Mouse (Mus musculus) intestine, postnatal 0 days (tissue): ENCODE data around the gene Hnrnph3. TPM values are rescaled to one million over a fixed set of nuclear protein-coding genes. Genes with fewer than 3 reads are reported as not detected.
"Not testable (repeated sequence)": the region's sequence is repeated elsewhere in the genome, so short reads cannot be mapped to it uniquely, and the experiment has no call there.

Experiments
- ATAC-seq: fragments of 200-750 bp; cut with Nextera tagmentation; 2 replicates; pipeline ENCODE4 v1.8.0; 2017; ENCODE audit warnings: mild to moderate bottlenecking, moderate TSS enrichment, moderate library complexity
- H3K27ac ChIP-seq: fragments of 300-500 bp; sonication (generic); 2 replicates; pipeline ENCODE4 v1.5.1; 2014; ENCODE audit warnings: mild to moderate bottlenecking, low read depth, low read length, moderate library complexity
- H3K27me3 ChIP-seq: fragments of 300-500 bp; sonication (generic); replicated peaks from 2 replicates; pipeline ENCODE4 v1.6.1; 2014; ENCODE audit warnings: low read length, mixed read lengths; ENCODE audit not compliant: control insufficient read depth, insufficient read depth
- H3K36me3 ChIP-seq: fragments of 300-500 bp; sonication (generic); 2 replicates; pipeline ENCODE4 v1.6.1; 2014; ENCODE audit warnings: mild to moderate bottlenecking, moderate library complexity; ENCODE audit not compliant: control insufficient read depth, insufficient read depth
- H3K4me1 ChIP-seq: fragments of 300-500 bp; sonication (generic); replicated peaks from 2 replicates; pipeline ENCODE4 v1.6.1; 2014; ENCODE audit warnings: antibody characterized with exemption, low read length, mixed read lengths; ENCODE audit not compliant: control insufficient read depth, insufficient read depth
- H3K4me2 ChIP-seq: fragments of 300-500 bp; sonication (generic); replicated peaks from 2 replicates; pipeline ENCODE4 v1.6.1; 2014; ENCODE audit warnings: low read depth, mild to moderate bottlenecking, moderate library complexity
- H3K4me3 ChIP-seq: fragments of 300-500 bp; sonication (generic); 2 replicates; pipeline ENCODE4 v1.5.1; 2014; ENCODE audit warnings: low read depth, low read length
- H3K9ac ChIP-seq: fragments of 300-500 bp; sonication (generic); 2 replicates; pipeline ENCODE4 v1.6.1; 2014; ENCODE audit warnings: mild to moderate bottlenecking, low read depth, low read length
- H3K9me3 ChIP-seq: fragments of 300-500 bp; sonication (generic); 2 replicates; pipeline ENCODE4 v1.6.1; 2016; ENCODE audit warnings: mixed run types; ENCODE audit not compliant: control insufficient read depth
- CTCF ChIP-seq: sonication (generic); IDR thresholded peaks from 2 replicates; pipeline ENCODE4 v1.5.1; 2016; ENCODE audit warnings: low read depth, mild to moderate bottlenecking, control low read depth, antibody characterized with exemption, moderate library complexity
- WGBS: fragments of 180-500 bp; shearing (Covaris S2); extraction: QIAGEN DNeasy Blood & Tissue Kit; methylation state at CpG from one replicate; pipeline ENCODE4 v1.1.7; 2014; 5-methylcytosine and 5-hydroxymethylcytosine counted together
- polyA plus RNA-seq: library from polyadenylated mRNA; unstranded; fragments of >200 nt; fragmentation: Nextera tagmentation; extraction: Ambion mirVana; gene quantifications from 2 replicates; pipeline ENCODE4 v1.2.1, GENCODE M21; 2015

Hnrnph3 gene
- polyA plus RNA-seq, 1 experiment from 2014 or later: 21.2 TPM

DNA sequence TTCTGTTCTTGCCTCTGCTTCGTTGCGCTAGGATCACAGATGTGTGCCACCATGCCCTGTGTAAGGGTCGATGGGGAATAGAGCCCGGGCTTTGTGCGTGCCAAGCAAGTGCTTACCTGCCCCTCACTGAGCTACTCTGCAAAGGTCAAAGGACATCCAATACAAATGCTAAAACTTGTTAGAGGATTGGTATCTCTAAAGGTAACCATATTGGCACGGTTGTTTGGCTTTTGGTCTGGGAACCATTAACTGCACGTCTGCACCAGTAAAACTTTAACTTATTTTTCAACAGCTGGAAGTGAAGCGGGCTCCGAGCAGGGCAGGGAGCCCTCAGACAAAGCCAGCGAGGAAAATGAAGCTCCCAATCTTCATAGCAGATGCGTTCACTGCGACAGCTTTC is 37.2 kb upstream of the Hnrnph3 start:
- H3K27ac ChIP-seq: no peak overlapping the region
- 42% methylated on average over 12 of the region's 12 CpGs for WGBS

DNA sequence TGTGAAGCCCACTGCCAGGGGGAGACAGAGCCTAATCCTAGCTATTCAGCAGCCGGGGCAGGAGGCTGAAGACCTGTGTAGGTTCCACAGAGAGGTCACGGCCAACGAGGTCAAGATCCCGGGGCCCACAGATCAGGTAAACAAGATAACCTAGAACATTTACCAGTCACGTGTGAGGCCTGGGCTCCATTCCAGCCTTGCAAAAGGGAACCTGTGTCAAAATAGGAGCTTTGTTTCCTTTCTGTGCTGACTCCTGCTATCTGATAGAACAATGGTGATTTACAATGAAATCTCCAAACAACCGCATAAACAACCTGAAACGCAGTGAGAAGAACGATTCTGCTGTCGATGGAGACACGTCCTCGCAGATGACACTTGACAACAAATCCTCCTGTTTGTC is 36.4 kb upstream of the Hnrnph3 start:
- 32% methylated on average over 11 of the region's 11 CpGs for WGBS
- Histone ChIP-seq H3K27ac (peak overlapping the region; percentile 42; the same call in 1 of the 2 replicates), H3K4me1 (no peaks in the 10 kb centered on the region), H3K4me2 (no peak overlapping the region), H3K9me3 (no peaks in the 10 kb centered on the region), H3K36me3 (no peaks in the 10 kb centered on the region), H3K27me3 (no peaks in the 10 kb centered on the region), H3K9ac (no peak overlapping the region), H3K4me3 (no peak overlapping the region)
- no peak; the same call in 1 of the 2 replicates for ATAC-seq
- TF ChIP-seq CTCF: no peak

More for the DNA sequence above, 37.2 kb upstream of the Hnrnph3 start:
- Histone ChIP-seq H3K4me3 (no peak overlapping the region), H3K36me3 (no peaks in the 10 kb centered on the region), H3K4me1 (no peaks in the 10 kb centered on the region), H3K4me2 (0 out of 2 replicates have a peak overlapping the region, but pooled peaks have one; percentile 21), H3K9me3 (no peaks in the 10 kb centered on the region), H3K27me3 (no peaks in the 10 kb centered on the region), H3K9ac (no peak overlapping the region)
- no peak for TF ChIP-seq CTCF
- ATAC-seq: no peak

DNA sequence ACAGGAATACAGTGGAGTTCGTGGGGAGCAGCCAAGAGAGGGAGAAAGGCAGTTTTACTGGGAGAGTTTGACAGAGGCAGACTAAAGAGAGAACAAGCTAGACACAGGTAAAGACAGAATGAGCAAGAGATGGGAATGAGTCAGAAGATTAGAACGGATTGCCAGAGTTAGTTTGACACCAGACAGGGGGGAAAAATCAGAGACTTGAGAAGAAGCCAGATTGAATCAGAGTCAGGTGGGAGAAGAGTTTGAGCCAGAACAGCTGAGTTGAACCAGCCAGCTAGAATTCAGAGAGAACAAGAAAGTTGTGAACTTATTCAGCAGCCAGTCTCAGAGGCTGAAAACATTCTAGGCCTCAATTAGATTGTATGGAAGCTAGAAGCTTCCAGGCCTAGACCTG is 35.8 kb upstream of the Hnrnph3 start, which contains the start of gene Pbld1:
Gene Pbld1 (plus strand): TSS at position 301 of the 400 bp plus-strand sequence.
- Histone ChIP-seq H3K9ac (no peak within 1 kb of the TSS), H3K9me3 (no peaks in the 10 kb centered on the region), H3K4me1 (no peaks in the 10 kb centered on the region), H3K27ac (peak within 1 kb of the TSS; percentile 42; the same call in 1 of the 2 replicates), H3K4me3 (no peak within 1 kb of the TSS), H3K4me2 (no peak within 1 kb of the TSS), H3K36me3 (no peaks in the 10 kb centered on the region), H3K27me3 (no peaks in the 10 kb centered on the region)
- WGBS: 78% methylated on average over 2 of the region's 2 CpGs
- no peak for TF ChIP-seq CTCF
- ATAC-seq: no peak

DNA sequence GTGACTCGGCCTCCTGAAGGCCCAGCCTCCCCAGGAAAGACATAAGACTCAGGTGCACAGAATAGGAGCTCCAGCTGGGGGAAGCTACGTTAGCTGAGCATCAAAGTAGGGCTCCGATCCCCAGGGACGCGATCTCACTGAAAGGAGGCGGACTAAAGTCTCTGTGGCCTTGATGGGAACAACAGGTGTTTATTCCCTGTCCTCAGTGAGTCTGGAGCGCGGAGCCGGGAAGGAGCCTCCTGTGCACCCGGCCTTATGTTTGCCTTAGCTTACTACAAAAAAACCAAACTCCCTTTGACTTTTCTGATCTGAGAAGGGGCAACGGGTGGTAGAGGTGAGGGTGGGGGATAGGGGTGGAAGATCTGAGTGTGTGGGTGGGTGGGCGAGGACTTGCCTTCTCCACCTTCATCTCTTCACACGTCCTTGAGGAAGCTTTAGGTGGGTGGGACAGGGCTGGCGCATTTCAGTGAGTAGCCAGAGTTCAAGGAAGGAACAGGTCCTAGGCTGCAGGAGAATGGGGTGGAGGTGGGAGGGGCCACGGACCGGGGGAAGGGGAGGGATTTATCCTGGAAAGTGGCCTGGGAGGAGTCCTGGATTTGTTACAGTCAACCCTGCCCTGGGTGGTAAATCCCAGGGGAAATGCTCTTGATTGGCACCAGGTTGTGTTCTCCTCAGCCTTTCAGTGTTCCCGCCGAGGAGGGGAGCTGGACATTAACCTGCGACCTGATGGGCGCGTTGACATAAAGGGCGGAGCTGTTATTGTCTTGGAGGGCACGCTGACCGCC is 33.1 kb upstream of the Hnrnph3 start:
- 30% methylated on average over 24 of the region's 24 CpGs for WGBS
- Histone ChIP-seq H3K4me1 (no peaks in the 10 kb centered on the region), H3K4me3 (no peak overlapping the region), H3K9ac (no peak overlapping the region), H3K27ac (no peak overlapping the region), H3K4me2 (peak overlapping the region; percentile 25), H3K36me3 (no peaks in the 10 kb centered on the region), H3K9me3 (no peaks in the 10 kb centered on the region), H3K27me3 (no peaks in the 10 kb centered on the region)
- TF ChIP-seq CTCF: no peak
- peak; percentile 75 for ATAC-seq

DNA sequence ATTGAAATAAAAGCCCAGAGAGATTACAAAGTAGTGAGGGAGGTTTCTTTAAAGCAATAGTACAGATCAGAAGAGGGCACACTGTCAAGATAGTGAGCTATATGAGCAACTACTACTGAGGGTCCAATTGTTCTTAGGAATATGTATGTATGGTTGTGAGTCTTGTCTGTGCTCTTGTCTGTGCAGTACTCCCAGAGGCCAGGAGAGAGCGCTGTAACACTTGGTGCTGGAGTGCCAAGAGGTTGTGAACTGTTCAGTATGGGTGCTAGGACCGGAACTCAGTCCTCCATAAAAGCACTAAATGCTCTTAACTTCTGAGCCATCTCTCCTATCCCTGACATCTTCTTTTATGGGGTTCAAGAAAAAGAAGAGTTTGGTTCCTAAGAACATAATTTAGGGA is 30.6 kb upstream of the Hnrnph3 start:
- no peaks in the 10 kb centered on the region for H3K4me1 ChIP-seq
- H3K27ac ChIP-seq: no peak overlapping the region
- H3K9ac ChIP-seq: no peak overlapping the region
- no peak overlapping the region for H3K4me2 ChIP-seq
- WGBS: 76% methylated on average over 2 of the region's 2 CpGs
- H3K9me3 ChIP-seq: no peaks in the 10 kb centered on the region
- H3K27me3 ChIP-seq: no peaks in the 10 kb centered on the region
- no peak overlapping the region for H3K4me3 ChIP-seq
- peak; percentile 36 for TF ChIP-seq CTCF
- H3K36me3 ChIP-seq: no peaks in the 10 kb centered on the region
- no peak for ATAC-seq

DNA sequence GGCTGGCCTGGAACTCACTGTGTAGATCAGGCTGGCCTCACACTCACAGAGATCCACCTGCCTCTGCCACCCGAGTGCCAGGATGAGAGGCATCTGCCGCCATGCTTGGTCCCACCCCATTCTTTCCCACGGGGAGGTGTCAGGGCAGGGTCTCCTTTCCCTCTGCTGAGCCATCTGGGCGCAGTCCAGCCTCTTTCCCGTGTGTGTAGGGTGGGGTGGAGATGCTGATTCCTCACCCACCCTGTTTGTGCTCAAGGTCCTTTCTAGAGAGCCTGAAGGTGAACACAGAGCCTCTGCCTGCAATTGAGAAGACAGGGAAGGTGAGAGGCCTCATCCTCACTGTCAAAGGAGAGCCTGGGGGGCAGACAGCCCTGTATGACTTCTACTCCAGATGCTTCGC is 30.1 kb upstream of the Hnrnph3 start:
- H3K4me3 ChIP-seq, H3K9ac ChIP-seq, H3K4me2 ChIP-seq, H3K9me3 ChIP-seq, H3K27ac ChIP-seq, H3K27me3 ChIP-seq, H3K36me3 ChIP-seq, ATAC-seq, H3K4me1 ChIP-seq: not testable (repeated sequence)
- 79% methylated on average over 6 of the region's 6 CpGs for WGBS
